Comparison of ENCODE assay signal across 9 mouse cellular contexts in genomic region chr17:70924565-70925220, GRCm38 (mm10).
DNase-seq lines count a peak whose midpoint lies in the region; ATAC-seq lines count a peak whose summit lies in the region.
"Had no signal": no experiment of that assay in that cellular context is flagged by ENCODE, and none has a peak within 500 bp of the region (broad histone marks: within the 10 kb centered on the region; RNA-seq: fewer than 3 reads in every experiment).

No protein-coding gene starts in this region.

- intact Hi-C loops in heart, postnatal 25 days (cut with DNase I) = no loop called here

- ATAC-seq in common myeloid progenitor, adult 5-6 weeks (replicated peaks; ENCODE audit: low read depth, poor library complexity, severe bottlenecking) = peak; percentile 100
- no peak for ATAC-seq in cerebellum, adult (ENCODE audit: insufficient number of reproducible peaks, low FRiP score, low TSS enrichment)
- ATAC-seq in erythroid progenitor cell, adult 5-6 weeks (replicated peaks; ENCODE audit: low FRiP score, poor library complexity, severe bottlenecking) = no peak

- DNase-seq in heart, adult 18-20 months = peak; percentile 25 to 50
- DNase-seq in heart, postnatal 25 days (ENCODE audit: low spot score) = no peak
- DNase-seq in CD4-positive helper T cell, adult 2 months (ENCODE audit: low read depth, low spot score) = peak; percentile 86
- DNase-seq in natural killer cell, adult 2 months (ENCODE audit: low spot score in 2 of 2) = peak; percentile 44 to 46
- no peak for DNase-seq in right cerebral cortex, postnatal 10 days (ENCODE audit: low spot score in 2 of 2)
- DNase-seq: cerebellum, postnatal 25 days had no signal

Comparison
In these comparisons a context has a peak if more than half of its experiments do, and no peak if none do; other contexts are left out.
1. DNase-seq: peak in heart, adult 18-20 months (2 of 2), CD4-positive helper T cell, adult 2 months (single experiment) and natural killer cell, adult 2 months (2 of 2); none in heart, postnatal 25 days (single experiment) and right cerebral cortex, postnatal 10 days (0 of 2).